In genomic region chr1:135963177-135963576, GRCm38 (mm10) we compare ENCODE assay signal across 28 mouse cellular contexts. TPM values are rescaled to one million over a fixed set of nuclear protein-coding genes. Genes with fewer than 3 reads are reported as not detected.
DNase-seq lines count a peak whose midpoint lies in the region; TF ChIP-seq lines count a peak whose summit lies in the region.
"Had no signal": no experiment of that assay in that cellular context is flagged by ENCODE, and none has a peak within 500 bp of the region (broad histone marks: within the 10 kb centered on the region; RNA-seq: fewer than 3 reads in every experiment).

No protein-coding gene starts in this region.

- no peaks in the 10 kb centered on the region for H3K36me3 ChIP-seq in testis, adult 2 months (ENCODE audit: control insufficient read depth, insufficient read depth, low read length)
- H3K36me3 ChIP-seq in CH12.LX (replicated peaks in 1 of 2; ENCODE audit: control insufficient read depth in 1 of 2, insufficient read depth in 1 of 2, low read length in 1 of 2) (no peaks in the 10 kb centered on the region), ES-E14 (ENCODE audit: control insufficient read depth, insufficient read depth, low read length, poor library complexity, severe bottlenecking) (no peaks in the 10 kb centered on the region)
- H3K36me3 ChIP-seq: embryonic facial prominence, embryonic 12.5 days; embryonic facial prominence, embryonic 15.5 days; G1E; hindbrain, embryonic 12.5 days; hindbrain, embryonic 15.5 days had no signal

- TF ChIP-seq CTCF in testis, adult 2 months (IDR thresholded peaks at IDR 0.05; ENCODE audit: control insufficient read depth, insufficient read depth, insufficient replicate concordance, low read depth, low read length): no peak
- TF ChIP-seq CTCF in CH12.LX (conservative IDR thresholded peaks at IDR 0.05 in 1 of 2, IDR thresholded peaks at IDR 0.05 in 1 of 2; ENCODE audit: low read depth in 2 of 2, low read length in 2 of 2): no peak

- peak overlapping the region; percentile 53 for H3K4me3 ChIP-seq in testis, adult 2 months (ENCODE audit: control insufficient read depth, low read depth, low read length)
- H3K4me3 ChIP-seq in CH12.LX (replicated peaks in 1 of 3; ENCODE audit: low read depth in 2 of 3, low read length in 2 of 3, poor library complexity in 1 of 3) (no peak overlapping the region), ES-E14 (ENCODE audit: insufficient read depth in 1 of 2, low read depth in 1 of 2, low read length in 2 of 2, poor library complexity in 1 of 2, severe bottlenecking in 1 of 2) (no peak overlapping the region)
- H3K4me3 ChIP-seq: embryonic facial prominence, embryonic 12.5 days; embryonic facial prominence, embryonic 15.5 days; gastrocnemius, adult 2 months; hindbrain, embryonic 12.5 days; hindbrain, embryonic 15.5 days had no signal

- no peak for DNase-seq in testis, postnatal 14 days (ENCODE audit: low spot score)
- DNase-seq in CH12.LX (ENCODE audit: extremely low read depth) (no peak), ES-E14 (ENCODE audit: low read depth, low spot score) (no peak)
- DNase-seq in left cerebral cortex, adult 9 months (ENCODE audit: low spot score in 2 of 2): no peak
- DNase-seq in cerebellum, postnatal 10 days: no peak
- DNase-seq: adrenal gland, adult 2 months; adrenal gland, postnatal 14 days; cerebellum, adult 18-20 months; cerebellum, adult 9-10 months; cerebellum, postnatal 25 days; forebrain, postnatal 0 days; gastrocnemius, adult 2 months; gastrocnemius, postnatal 14 days had no signal

- no peak overlapping the region for H3K27ac ChIP-seq in testis, adult 2 months (ENCODE audit: control insufficient read depth, insufficient read depth, low read depth, low read length)
- H3K27ac ChIP-seq in CH12.LX (ENCODE audit: insufficient read depth, low read depth) (no peak overlapping the region), ES-E14 (ENCODE audit: insufficient read depth, low read depth, low read length, poor library complexity, severe bottlenecking) (no peak overlapping the region)
- H3K27ac ChIP-seq: embryonic facial prominence, embryonic 12.5 days; embryonic facial prominence, embryonic 15.5 days; gastrocnemius, adult 2 months; hindbrain, embryonic 12.5 days; hindbrain, embryonic 15.5 days had no signal

- H3K4me1 ChIP-seq in testis, adult 2 months (ENCODE audit: control insufficient read depth, insufficient read depth, low read length): no peaks in the 10 kb centered on the region
- H3K4me1 ChIP-seq in CH12.LX (ENCODE audit: control insufficient read depth in 1 of 2, insufficient read depth in 2 of 2) (no peaks in the 10 kb centered on the region), ES-E14 (ENCODE audit: control insufficient read depth in 2 of 2, insufficient read depth in 2 of 2, low read length in 2 of 2, poor library complexity in 1 of 2) (no peaks in the 10 kb centered on the region)
- H3K4me1 ChIP-seq: embryonic facial prominence, embryonic 12.5 days; embryonic facial prominence, embryonic 15.5 days; hindbrain, embryonic 12.5 days; hindbrain, embryonic 15.5 days had no signal

- H3K9me3 ChIP-seq in CH12.LX (replicated peaks; ENCODE audit: low read length): no peaks in the 10 kb centered on the region
- no peaks in the 10 kb centered on the region for H3K9me3 ChIP-seq in ES-E14 (ENCODE audit: control insufficient read depth, insufficient read depth, low read depth, low read length)
- H3K9me3 ChIP-seq: embryonic facial prominence, embryonic 12.5 days; embryonic facial prominence, embryonic 15.5 days; G1E; hindbrain, embryonic 12.5 days; hindbrain, embryonic 15.5 days had no signal

- H3K9ac ChIP-seq in CH12.LX (ENCODE audit: insufficient read depth, low read depth): no peak overlapping the region
- H3K9ac ChIP-seq in ES-E14 (ENCODE audit: insufficient read depth, low read depth, low read length, poor library complexity, severe bottlenecking): no peak overlapping the region
- H3K9ac ChIP-seq: embryonic facial prominence, embryonic 12.5 days; embryonic facial prominence, embryonic 15.5 days; forebrain, postnatal 0 days; hindbrain, embryonic 12.5 days; hindbrain, embryonic 15.5 days had no signal

- TF ChIP-seq RAD21 in CH12.LX (IDR thresholded peaks at IDR 0.05; ENCODE audit: low read depth, low read length): no peak

- no peaks in the 10 kb centered on the region for H3K79me2 ChIP-seq in CH12.LX (replicated peaks; ENCODE audit: control insufficient read depth, extremely low read depth, insufficient read depth, poor library complexity, severe bottlenecking)

- TF ChIP-seq EP300 in CH12.LX (IDR thresholded peaks at IDR 0.05; ENCODE audit: low read length): no peak

- no peak overlapping the region for H3K4me2 ChIP-seq in CH12.LX (ENCODE audit: insufficient read depth, low read depth, poor library complexity, severe bottlenecking)
- H3K4me2 ChIP-seq: embryonic facial prominence, embryonic 12.5 days; embryonic facial prominence, embryonic 15.5 days; heart, embryonic 11.5 days; hindbrain, embryonic 12.5 days; hindbrain, embryonic 15.5 days had no signal

- H3K27me3 ChIP-seq in testis, adult 2 months (ENCODE audit: control insufficient read depth, insufficient read depth, low read length): no peaks in the 10 kb centered on the region
- peaks cover 92% of the 10 kb centered on the region for H3K27me3 ChIP-seq in CH12.LX (replicated peaks)
- H3K27me3 ChIP-seq: embryonic facial prominence, embryonic 15.5 days; hindbrain, embryonic 12.5 days; hindbrain, embryonic 15.5 days had no signal

- dilution Hi-C loops in CH12.LX (cut with MboI; ENCODE audit: extremely low pct_ligation_motif_present, extremely low pct_unique_long_range_greater_than_20kb, low sequenced_read_pairs): no loop called here

- TF ChIP-seq POLR2A in testis, adult 2 months (IDR thresholded peaks at IDR 0.05; ENCODE audit: control insufficient read depth, low read depth, low read length): no peak
- no peak for TF ChIP-seq POLR2A in CH12.LX (IDR thresholded peaks at IDR 0.05; ENCODE audit: low read depth, low read length)

- in situ Hi-C loops in CH12.LX (cut with MboI; ENCODE audit: low pct_ligation_motif_present, low pct_unique_long_range_greater_than_20kb, low sequenced_read_pairs) (loop anchor here (10.0 kb wide), 1 partner anchor 82 kb away; no protein-coding TSS in a partner anchor), ES-E14 (cut with MboI; ENCODE audit: low sequenced_read_pairs in 2 of 2, unreplicated experiment in 2 of 2) (no loop called here)

TF ChIP-seq in CH12.LX, 34 proteins besides CTCF, POLR2A, EP300 and RAD21:
- TF ChIP-seq MAFK (IDR thresholded peaks at IDR 0.05; ENCODE audit: insufficient replicate concordance, low read length): peak; percentile 88
- TF ChIP-seq MYC (IDR thresholded peaks at IDR 0.05; ENCODE audit: low read depth, low read length): no peak
- no peak for TF ChIP-seq GABPA (IDR thresholded peaks at IDR 0.05; ENCODE audit: insufficient replicate concordance, low read depth, low read length)

TF ChIP-seq in ES-E14, 5 proteins besides CTCF, POLR2A, EP300 and RAD21:
- TF ChIP-seq HCFC1 (IDR thresholded peaks at IDR 0.05; ENCODE audit: borderline replicate concordance, insufficient read depth, low read length) (no peak), ZNF384 (IDR thresholded peaks at IDR 0.05; ENCODE audit: low read depth, low read length) (no peak), ZC3H11A (IDR thresholded peaks at IDR 0.05; ENCODE audit: borderline replicate concordance, low read depth, low read length) (no peak), MAFK (IDR thresholded peaks at IDR 0.05; ENCODE audit: insufficient read depth, low read depth, low read length) (peak; percentile 91)

RNA-seq across cellular contexts. Expression of gene Igfn1, which starts 43.0 kb away (rescaled TPM):
- polyA plus RNA-seq in testis, adult 2 months (2012; rRNA removed): 0.79 TPM in 2 replicates
- not detected in 2 replicates for total RNA-seq in CH12.LX (2012; rRNA removed)
- not detected in 2 replicates for total RNA-seq in CH12.LX (2014; rRNA removed)
- 0.04 TPM in 1 of 2 replicates, not detected in the other for polyA plus RNA-seq in CH12.LX (2012; ENCODE audit: insufficient read length, low read depth)
- 0.04 TPM in 1 of 2 replicates, not detected in the other for total RNA-seq in ES-E14 (2012; rRNA removed)
- total RNA-seq: adrenal gland, postnatal 14 days; common myeloid progenitor, adult 5-6 weeks; forebrain, postnatal 0 days; hematopoietic stem cell, adult 5-6 weeks had no signal
- polyA plus RNA-seq: CD4-positive, CD25-positive, alpha-beta regulatory T cell, adult 4 months; forebrain, embryonic 11.5 days; forebrain, embryonic 14.5 days; forebrain, postnatal 0 days; hindbrain, embryonic 12.5 days had no signal

RNA-seq across cellular contexts. Expression of gene Pkp1, which starts 44.2 kb away (rescaled TPM):
- 5.7 and 6.5 TPM in 2 replicates for polyA plus RNA-seq in testis, adult 2 months (2012; rRNA removed)
- not detected in 2 replicates for total RNA-seq in CH12.LX (2012; rRNA removed)
- not detected in 2 replicates for total RNA-seq in CH12.LX (2014; rRNA removed)
- not detected in 2 replicates for polyA plus RNA-seq in CH12.LX (2012; ENCODE audit: insufficient read length, low read depth)
- 0.05 and 0.09 TPM in 2 replicates for total RNA-seq in ES-E14 (2012; rRNA removed)
- total RNA-seq: adrenal gland, adult 2 months; adrenal gland, postnatal 14 days; adrenal gland, postnatal 4 days; common myeloid progenitor, adult 5-6 weeks; gastrocnemius, adult 2 months; gastrocnemius, postnatal 14 days; heart, adult 8-10 months; heart, postnatal 25 days; hematopoietic stem cell, adult 5-6 weeks had no signal
- polyA plus RNA-seq: adrenal gland, adult 2 months; CD4-positive, CD25-positive, alpha-beta regulatory T cell, adult 4 months; forebrain, embryonic 14.5 days; G1E had no signal

RNA-seq across cellular contexts. Expression of gene Tmem9, which starts 44.8 kb away (rescaled TPM):
- polyA plus RNA-seq in testis, adult 2 months (2012; rRNA removed): 22.5 and 22.6 TPM in 2 replicates
- total RNA-seq in CH12.LX (2012; rRNA removed) (19.1 and 22.2 TPM in 2 replicates), CH12.LX (2014; rRNA removed) (28.2 and 30.1 TPM in 2 replicates), ES-E14 (2012; rRNA removed) (52.8 and 74.5 TPM in 2 replicates)
- 23.9 and 28.6 TPM in 2 replicates for polyA plus RNA-seq in CH12.LX (2012; ENCODE audit: insufficient read length, low read depth)
